Mouse (Mus musculus): ENCODE data around the gene Rpgrip1l.

DNA sequence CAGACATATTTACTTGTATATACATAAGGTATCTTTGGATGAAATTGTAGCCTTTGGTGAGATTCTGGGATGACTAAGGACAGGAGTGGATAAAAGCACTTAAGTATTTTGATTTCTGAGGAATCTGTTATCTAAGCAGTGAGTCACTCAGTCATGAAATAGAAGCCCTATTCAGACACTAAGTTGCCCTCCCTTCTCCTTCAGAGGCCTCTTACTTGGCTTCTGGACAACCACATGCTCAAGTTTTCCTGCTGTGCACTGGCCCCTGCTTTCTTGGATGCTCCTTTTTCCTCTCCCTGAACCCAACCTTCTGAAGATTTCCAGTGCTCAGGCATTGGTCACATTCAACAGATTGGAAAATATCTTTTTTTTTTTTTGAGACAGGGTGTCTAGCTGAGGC, 48.5 kb downstream of the Rpgrip1l start:
- TF ChIP-seq POLR2A (IDR thresholded peaks at IDR 0.05; ENCODE audit: control insufficient read depth, extremely low read depth, insufficient read depth, low read length, poor library complexity) (no peak), CTCF (IDR thresholded peaks at IDR 0.05; ENCODE audit: borderline replicate concordance, control insufficient read depth, extremely low read depth, insufficient read depth, low read length, poor library complexity) (no peak)
